Mouse (Mus musculus) hindbrain, embryonic 10.5 days (tissue): Measurements from ENCODE around the gene Exoc8. TPM values are rescaled to one million over a fixed set of nuclear protein-coding genes. Genes with fewer than 3 reads are reported as not detected.

Source experiments
- DNase-seq: peaks from one replicate; pipeline ENCODE4 v3.0.0-alpha.2; 2017; ENCODE audit warnings: low spot score
- H3K27ac ChIP-seq: fragments of 300-500 bp; sonication (generic); 2 replicates; pipeline ENCODE4 v1.5.1; 2016; ENCODE audit warnings: mild to moderate bottlenecking, moderate library complexity
- H3K27me3 ChIP-seq: fragments of 300-500 bp; sonication (generic); 2 replicates; pipeline ENCODE4 v1.6.1; 2016; ENCODE audit warnings: mild to moderate bottlenecking; ENCODE audit not compliant: poor library complexity, insufficient read depth, severe bottlenecking
- H3K36me3 ChIP-seq: fragments of 300-500 bp; sonication (generic); 2 replicates; pipeline ENCODE4 v1.6.1; 2016; ENCODE audit warnings: mild to moderate bottlenecking, moderate library complexity
- H3K4me1 ChIP-seq: fragments of 300-500 bp; sonication (generic); replicated peaks from 2 replicates; pipeline ENCODE4 v1.6.1; 2016; ENCODE audit warnings: mild to moderate bottlenecking
- H3K4me3 ChIP-seq: fragments of 300-500 bp; sonication (generic); 2 replicates; pipeline ENCODE4 v1.5.1; 2016; ENCODE audit warnings: mild to moderate bottlenecking, moderate library complexity
- H3K9me3 ChIP-seq: fragments of 300-500 bp; sonication (generic); 2 replicates; pipeline ENCODE4 v1.6.1; 2016; ENCODE audit warnings: mild to moderate bottlenecking, moderate library complexity
- WGBS: fragments of 180-500 bp; shearing (Covaris S2); methylation state at CpG from one replicate; pipeline ENCODE4 v1.1.7; 2016; 5-methylcytosine and 5-hydroxymethylcytosine counted together
- polyA plus RNA-seq: library from polyadenylated mRNA; unstranded; fragments of >200 nt; fragmentation: Nextera tagmentation; extraction: Ambion mirVana; gene quantifications from 2 replicates; pipeline ENCODE4 v1.2.1, GENCODE M21; 2016

Exoc8 gene
- 8.4 and 9.5 TPM in 2 replicates for polyA plus RNA-seq

DNA sequence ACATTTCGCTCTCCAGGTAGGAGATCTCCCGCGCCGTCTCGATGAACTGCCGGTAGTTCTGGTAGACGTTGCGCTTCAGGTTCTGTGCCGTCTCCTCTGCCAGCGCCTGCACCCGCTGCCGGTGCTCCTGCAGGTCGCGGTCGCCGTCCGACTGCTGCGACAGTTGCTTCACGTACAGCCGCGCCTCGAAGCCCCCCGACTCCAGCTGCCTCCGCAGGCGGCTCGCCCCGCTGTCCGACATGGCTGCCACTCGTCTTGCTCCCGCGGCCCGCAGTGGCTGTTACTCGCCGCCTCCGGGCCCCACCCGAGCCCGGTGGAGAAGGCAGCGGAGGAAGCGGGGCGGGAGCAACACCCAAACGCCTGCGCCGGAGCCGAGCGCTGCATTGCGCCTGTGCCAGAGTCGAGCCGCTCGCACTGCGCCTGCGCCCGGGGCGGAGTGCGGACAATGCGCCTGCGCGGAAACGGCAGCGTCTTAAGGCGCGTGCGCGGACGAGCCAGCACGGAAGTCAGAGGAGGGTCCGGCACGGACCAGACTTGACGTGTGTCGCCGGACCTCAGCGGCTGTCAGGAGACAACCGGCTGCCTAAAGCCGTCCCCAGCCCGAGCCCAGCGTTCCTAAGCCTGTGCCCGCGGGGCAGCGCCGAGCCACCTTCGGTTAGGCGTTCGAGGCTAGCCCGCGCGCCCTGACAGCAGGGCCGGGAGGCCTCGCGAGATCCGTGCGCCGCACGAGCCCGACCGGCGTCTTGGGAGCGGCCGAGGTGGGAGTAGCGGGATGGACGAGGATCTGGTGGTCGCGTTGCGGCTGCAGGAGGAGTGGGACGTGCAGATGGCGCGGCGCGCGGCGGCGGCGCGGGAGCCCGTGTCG is at the start of gene Exoc8, which contains the start of gene Sprtn:
TSS of gene Exoc8 (minus strand) at position 320 of the 865 bp plus-strand sequence.
TSS of gene Sprtn (plus strand) at position 501 of the 865 bp plus-strand sequence.
- peaks cover 73% of the 10 kb centered on the region for H3K36me3 ChIP-seq
- WGBS: under 1% methylated on average over 114 of the region's 114 CpGs

GRCm38 (mm10) chr8:124944406-124944805 is 46.9 kb upstream of the Exoc8 start:
- Histone ChIP-seq H3K9me3 (no peaks in the 10 kb centered on the region), H3K4me3 (peak overlapping the region; percentile 20), H3K27ac (no peak overlapping the region), H3K27me3 (no peaks in the 10 kb centered on the region), H3K36me3 (peaks cover 37% of the 10 kb centered on the region), H3K4me1 (peaks cover 45% of the 10 kb centered on the region)
- DNase-seq: peak; percentile 11
- WGBS: 50% methylated on average over 7 of the region's 7 CpGs

More for the DNA sequence above, at the start of gene Exoc8, which contains the start of gene Sprtn:
- DNase-seq: peak; percentile 98
- peak within 1 kb of the TSS; percentile 99 for H3K4me3 ChIP-seq
- peak within 1 kb of the TSS; percentile 86 for H3K27ac ChIP-seq
- peaks cover 30% of the 10 kb centered on the region for H3K4me1 ChIP-seq
- no peaks in the 10 kb centered on the region for H3K9me3 ChIP-seq
- H3K27me3 ChIP-seq: no peaks in the 10 kb centered on the region

- peaks cover 43% of the 10 kb centered on the region for H3K36me3 ChIP-seq
- H3K4me3 ChIP-seq: no peak overlapping the region
Observed at GRCm38 (mm10) chr8:124943801-124944200, 46.3 kb upstream of the Exoc8 start.

DNA sequence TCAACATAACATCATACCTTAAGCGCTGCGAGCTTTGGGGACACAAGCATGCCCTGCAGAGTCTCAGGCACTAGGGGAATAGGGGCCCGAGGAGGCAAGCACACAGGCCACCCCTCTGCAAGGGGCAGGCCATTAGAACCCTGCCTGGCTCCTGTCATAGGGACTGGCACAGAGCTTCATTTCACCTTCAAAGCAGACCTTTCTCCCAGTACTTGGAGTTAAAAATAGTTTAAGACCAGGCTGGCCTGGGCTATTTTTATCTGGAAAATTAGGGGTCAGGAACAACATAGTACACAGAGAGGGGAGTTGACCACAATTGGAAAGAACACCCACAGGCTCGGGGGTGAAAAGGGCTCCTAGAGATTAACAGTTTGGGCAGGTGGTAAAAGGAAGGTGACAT is 39.8 kb upstream of the Exoc8 start:
- DNase-seq: no peak
- Histone ChIP-seq H3K27ac (no peak overlapping the region), H3K27me3 (no peaks in the 10 kb centered on the region), H3K36me3 (peaks cover 67% of the 10 kb centered on the region), H3K4me3 (no peak overlapping the region), H3K9me3 (no peaks in the 10 kb centered on the region), H3K4me1 (no peaks in the 10 kb centered on the region)
- 87% methylated on average over 4 of the region's 4 CpGs for WGBS

More at GRCm38 (mm10) chr8:124943801-124944200, 46.3 kb upstream of the Exoc8 start:
- Histone ChIP-seq H3K4me1 (peaks cover 45% of the 10 kb centered on the region), H3K27me3 (no peaks in the 10 kb centered on the region), H3K27ac (no peak overlapping the region), H3K9me3 (no peaks in the 10 kb centered on the region)
- DNase-seq: no peak
- WGBS: 91% methylated on average over 6 of the region's 6 CpGs

DNA sequence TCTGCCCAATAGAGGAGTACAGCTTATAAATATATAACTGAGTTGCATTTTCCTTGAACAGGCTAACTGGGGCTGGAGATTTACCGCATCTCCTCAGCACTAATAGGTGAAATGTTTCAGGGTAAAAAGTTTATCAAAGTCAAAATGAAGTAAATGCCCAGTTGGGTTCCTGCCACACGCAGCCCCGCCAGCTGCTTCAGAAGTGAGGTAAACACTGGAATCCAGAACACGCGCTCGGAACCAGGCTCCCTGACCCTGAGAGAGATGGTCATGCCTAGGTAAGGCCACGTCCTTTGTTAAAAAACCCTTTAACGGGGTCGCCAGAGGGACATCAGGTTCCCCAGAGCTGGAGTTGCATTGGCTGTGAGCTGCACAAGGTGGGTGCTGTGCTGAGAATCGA is 39.2 kb upstream of the Exoc8 start:
- H3K9me3 ChIP-seq: no peaks in the 10 kb centered on the region
- peaks cover 61% of the 10 kb centered on the region for H3K36me3 ChIP-seq
- H3K4me1 ChIP-seq: no peaks in the 10 kb centered on the region
- H3K27me3 ChIP-seq: no peaks in the 10 kb centered on the region
- H3K27ac ChIP-seq: no peak overlapping the region
- H3K4me3 ChIP-seq: no peak overlapping the region
- no peak for DNase-seq
- WGBS: 95% methylated on average over 10 of the region's 10 CpGs

DNA sequence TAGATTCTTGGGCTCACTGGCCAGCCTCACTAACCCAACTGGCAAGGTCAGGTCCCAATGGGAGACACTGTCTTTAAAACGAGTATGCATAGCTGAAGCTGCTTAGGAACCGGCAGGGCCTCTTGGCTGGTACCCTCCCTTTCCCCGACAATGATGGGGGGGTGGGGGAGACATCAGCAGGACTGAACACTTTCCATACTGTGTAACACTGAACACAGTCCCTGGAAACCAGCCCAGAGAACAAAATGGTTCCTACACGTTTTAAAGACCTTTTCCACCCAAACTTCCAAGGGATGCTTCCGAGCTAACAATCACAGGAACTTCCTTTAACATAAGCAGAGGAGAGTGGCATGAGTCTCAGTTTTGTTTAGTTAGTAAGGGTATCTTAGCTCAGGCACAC is 37.6 kb upstream of the Exoc8 start:
- Histone ChIP-seq H3K36me3 (peaks cover 56% of the 10 kb centered on the region), H3K27me3 (no peaks in the 10 kb centered on the region), H3K27ac (no peak overlapping the region), H3K9me3 (no peaks in the 10 kb centered on the region), H3K4me1 (no peaks in the 10 kb centered on the region), H3K4me3 (no peak overlapping the region)
- DNase-seq: no peak
- 88% methylated on average over 5 of the region's 5 CpGs for WGBS

DNA sequence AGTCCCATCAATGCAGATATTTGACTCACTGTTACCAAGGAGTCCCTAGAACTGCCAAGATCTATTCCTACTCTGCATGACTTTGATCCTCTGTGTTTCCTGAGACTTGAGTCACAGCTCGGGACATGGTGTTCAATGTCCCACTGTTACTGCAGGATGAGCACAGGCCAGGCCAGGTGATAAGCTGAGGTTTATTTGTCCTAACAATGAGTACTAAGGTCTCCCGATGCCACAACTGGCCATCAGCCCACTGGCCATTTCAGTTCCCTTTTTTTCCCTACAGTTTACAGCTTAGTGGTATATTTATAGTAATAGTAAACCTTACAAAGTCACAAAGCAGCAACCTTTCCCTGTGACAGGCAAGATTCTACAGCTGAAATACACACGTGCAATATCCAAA is 34.9 kb upstream of the Exoc8 start:
- no peak overlapping the region for H3K4me3 ChIP-seq
- no peak for DNase-seq
- 94% methylated on average over 3 of the region's 3 CpGs for WGBS
- H3K27ac ChIP-seq: no peak overlapping the region
- no peaks in the 10 kb centered on the region for H3K27me3 ChIP-seq
- no peaks in the 10 kb centered on the region for H3K4me1 ChIP-seq
- no peaks in the 10 kb centered on the region for H3K9me3 ChIP-seq
- H3K36me3 ChIP-seq: peaks cover 41% of the 10 kb centered on the region

DNA sequence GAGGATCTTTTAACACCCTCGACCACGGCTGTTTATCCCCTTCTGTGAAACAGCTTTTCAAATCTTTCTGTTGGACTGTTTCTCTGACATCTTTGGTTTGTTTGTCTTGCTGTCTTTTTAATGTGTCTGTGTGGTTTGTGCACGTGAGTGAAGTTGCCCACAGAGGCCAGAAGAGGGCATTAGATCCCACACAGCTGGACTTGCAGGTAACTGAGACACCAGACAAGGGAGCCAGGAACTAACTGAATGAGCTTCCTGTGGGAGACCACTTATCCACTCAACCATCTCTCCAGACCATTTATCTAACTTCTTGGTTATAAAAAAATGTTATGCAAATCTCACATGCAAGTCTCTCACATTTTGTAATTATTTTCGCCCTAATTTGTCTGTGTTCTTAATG is 33.1 kb upstream of the Exoc8 start:
- Histone ChIP-seq H3K4me3 (no peak overlapping the region), H3K4me1 (0 out of 2 replicates have a peak, but pooled peaks cover 4% of the 10 kb centered on the region), H3K27ac (no peak overlapping the region), H3K9me3 (no peaks in the 10 kb centered on the region), H3K27me3 (no peaks in the 10 kb centered on the region), H3K36me3 (peaks cover 42% of the 10 kb centered on the region)
- WGBS: 89% methylated on average over 4 of the region's 4 CpGs
- DNase-seq: no peak

DNA sequence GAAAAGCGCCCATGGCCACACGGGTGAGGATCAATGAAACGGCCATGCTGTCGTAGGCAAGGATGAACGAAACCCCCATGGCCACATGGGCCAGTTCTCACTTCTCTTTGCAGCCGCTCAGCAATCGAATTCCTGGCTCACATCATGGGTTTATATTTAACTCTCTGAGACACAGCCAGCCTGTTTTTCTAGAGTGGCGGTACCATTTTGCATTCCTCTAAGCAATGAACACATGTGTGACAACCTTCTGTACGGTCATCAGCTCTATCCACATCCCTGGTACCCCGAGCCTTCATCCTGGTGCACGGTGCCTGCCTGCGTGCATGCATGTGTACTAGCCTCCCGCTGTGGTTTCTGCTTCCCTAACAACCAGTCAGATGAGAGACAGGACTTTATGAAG is 32.6 kb upstream of the Exoc8 start:
- WGBS: 96% methylated on average over 13 of the region's 13 CpGs
- Histone ChIP-seq H3K27me3 (no peaks in the 10 kb centered on the region), H3K9me3 (no peaks in the 10 kb centered on the region), H3K4me1 (0 out of 2 replicates have a peak, but pooled peaks cover 7% of the 10 kb centered on the region), H3K36me3 (peaks cover 48% of the 10 kb centered on the region), H3K27ac (no peak overlapping the region), H3K4me3 (no peak overlapping the region)
- DNase-seq: no peak

DNA sequence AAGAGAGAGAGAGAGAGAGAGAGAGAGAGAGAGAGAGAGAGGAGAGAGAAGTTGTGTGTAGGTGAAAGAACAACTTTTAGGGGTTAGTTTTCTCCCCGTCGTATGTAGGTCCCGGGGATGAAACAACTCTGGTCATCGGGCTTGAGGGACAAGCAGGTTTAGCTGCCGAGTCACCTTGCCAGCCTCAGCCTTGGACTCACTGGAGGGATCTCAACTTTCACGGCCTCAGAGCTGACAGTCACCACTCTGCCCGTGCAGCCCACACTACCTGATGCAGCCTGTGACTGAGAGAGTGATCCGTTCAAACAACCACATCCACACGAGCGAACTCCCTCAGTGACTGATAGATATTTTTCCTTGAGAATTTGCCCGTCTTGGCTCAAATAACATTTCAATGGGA is 31.5 kb upstream of the Exoc8 start:
- H3K27ac ChIP-seq: no peak overlapping the region
- 92% methylated on average over 11 of the region's 11 CpGs for WGBS

DNA sequence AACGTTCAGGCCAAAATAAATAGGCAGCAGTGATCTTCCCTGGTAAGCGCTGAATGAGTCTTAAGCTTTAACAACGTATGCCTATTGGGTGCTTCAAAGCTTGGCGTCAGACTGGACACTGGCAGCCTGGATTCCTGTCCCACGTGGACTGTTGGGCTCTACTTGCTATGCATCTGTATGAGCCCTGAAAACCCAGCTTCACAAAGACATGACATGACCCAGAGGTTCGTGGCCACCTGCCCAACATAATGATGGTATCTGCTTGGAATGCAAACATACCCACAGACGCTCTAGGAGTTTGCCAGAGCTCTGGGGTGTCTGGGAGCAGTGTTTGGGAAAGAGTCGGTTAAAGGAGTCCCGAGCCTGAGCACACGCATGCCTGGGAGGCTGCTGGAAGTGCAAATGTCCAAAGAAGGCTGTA is 28.9 kb upstream of the Exoc8 start:
- 85% methylated on average over 10 of the region's 10 CpGs for WGBS
- H3K9me3 ChIP-seq: no peaks in the 10 kb centered on the region
- H3K27me3 ChIP-seq: no peaks in the 10 kb centered on the region
- no peak for DNase-seq
- H3K4me1 ChIP-seq: peaks cover 7% of the 10 kb centered on the region; the same call in 1 of the 2 replicates
- no peak overlapping the region for H3K27ac ChIP-seq
- no peak overlapping the region for H3K4me3 ChIP-seq
- H3K36me3 ChIP-seq: peaks cover 54% of the 10 kb centered on the region

More for the DNA sequence above, 31.5 kb upstream of the Exoc8 start:
- Histone ChIP-seq H3K9me3 (no peaks in the 10 kb centered on the region), H3K4me1 (peaks cover 7% of the 10 kb centered on the region; the same call in 1 of the 2 replicates), H3K4me3 (no peak overlapping the region), H3K36me3 (peaks cover 53% of the 10 kb centered on the region), H3K27me3 (no peaks in the 10 kb centered on the region)
- no peak for DNase-seq

DNA sequence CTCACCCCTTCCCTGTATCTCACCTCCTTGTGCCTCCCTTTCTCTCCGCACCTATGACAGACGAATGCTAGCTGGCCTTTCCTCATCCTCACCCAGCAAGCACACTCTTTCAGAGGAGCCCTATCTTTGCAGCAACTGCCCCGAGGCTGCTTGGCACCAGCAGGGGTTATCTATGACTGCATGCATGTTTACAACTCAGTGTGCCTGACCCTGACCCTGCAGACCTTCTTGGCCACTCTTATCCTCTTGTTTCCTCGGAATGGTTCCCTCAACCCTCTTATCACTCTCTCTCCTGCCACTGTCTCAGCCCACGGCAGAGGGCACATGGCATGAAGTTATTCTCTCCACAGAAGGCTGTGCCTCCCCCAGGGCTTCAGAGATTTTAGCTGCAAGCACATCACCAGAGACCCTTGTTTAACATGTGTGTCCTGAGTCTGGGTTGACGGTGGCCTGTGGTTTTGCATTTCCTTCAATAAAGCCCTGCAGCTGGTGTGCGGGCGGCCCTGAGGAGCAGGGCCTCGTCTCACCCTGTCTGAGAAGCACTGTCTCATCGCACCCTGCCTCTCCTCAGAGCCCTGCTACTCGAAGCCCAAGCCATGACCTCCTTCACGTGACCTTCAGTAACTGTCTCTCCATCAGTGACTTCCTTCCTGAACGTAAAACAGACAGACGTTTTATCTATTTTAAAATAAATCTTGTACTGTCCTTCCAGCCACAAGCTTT is 28.2 kb upstream of the Exoc8 start:
- Histone ChIP-seq H3K36me3 (peaks cover 50% of the 10 kb centered on the region), H3K27ac (no peak overlapping the region), H3K4me3 (no peak overlapping the region), H3K27me3 (no peaks in the 10 kb centered on the region), H3K4me1 (peaks cover 7% of the 10 kb centered on the region; the same call in 1 of the 2 replicates), H3K9me3 (no peaks in the 10 kb centered on the region)
- DNase-seq: no peak
- WGBS: 84% methylated on average over 14 of the region's 14 CpGs
